Mouse (Mus musculus) midbrain, embryonic 16.5 days (tissue): ENCODE data around the gene Tspan8. TPM values are rescaled to one million over a fixed set of nuclear protein-coding genes. Genes with fewer than 3 reads are reported as not detected.

ENCODE experiments used
- ATAC-seq: fragments of 200-750 bp; cut with Nextera tagmentation; 2 replicates; pipeline ENCODE4 v1.8.0; 2017; ENCODE audit warnings: moderate TSS enrichment
- H3K27ac ChIP-seq: fragments of 300-500 bp; sonication (generic); 2 replicates; pipeline ENCODE4 v1.5.1; 2014; ENCODE audit warnings: mild to moderate bottlenecking, low read length, mixed read lengths
- H3K27me3 ChIP-seq: fragments of 300-500 bp; sonication (generic); 2 replicates; pipeline ENCODE4 v1.6.1; 2014; ENCODE audit warnings: low read depth, low read length, mixed read lengths; ENCODE audit not compliant: control insufficient read depth, insufficient read depth
- H3K36me3 ChIP-seq: fragments of 300-500 bp; sonication (generic); 2 replicates; pipeline ENCODE4 v1.6.1; 2014; ENCODE audit warnings: mild to moderate bottlenecking, low read length, moderate library complexity, mixed read lengths; ENCODE audit not compliant: control insufficient read depth, insufficient read depth
- H3K4me1 ChIP-seq: fragments of 300-500 bp; sonication (generic); 2 replicates; pipeline ENCODE4 v1.6.1; 2014; ENCODE audit warnings: mild to moderate bottlenecking, low read length, mixed read lengths; ENCODE audit not compliant: control insufficient read depth, insufficient read depth
- H3K4me2 ChIP-seq: fragments of 300-500 bp; sonication (generic); 2 replicates; pipeline ENCODE4 v1.6.1; 2014; ENCODE audit warnings: mild to moderate bottlenecking, low read length, mixed read lengths
- H3K4me3 ChIP-seq: fragments of 300-500 bp; sonication (generic); 2 replicates; pipeline ENCODE4 v1.5.1; 2014; ENCODE audit warnings: low read depth, mild to moderate bottlenecking, low read length, moderate library complexity, mixed read lengths
- H3K9ac ChIP-seq: fragments of 300-500 bp; sonication (generic); 2 replicates; pipeline ENCODE4 v1.6.1; 2014; ENCODE audit warnings: low read depth, low read length, mixed read lengths
- H3K9me3 ChIP-seq: fragments of 300-500 bp; sonication (generic); replicated peaks from 2 replicates; pipeline ENCODE4 v1.6.1; 2014; ENCODE audit warnings: mild to moderate bottlenecking, low read length, mixed read lengths; ENCODE audit not compliant: control insufficient read depth, poor library complexity, severe bottlenecking
- WGBS: fragments of 180-500 bp; shearing (Covaris S2); extraction: QIAGEN DNeasy Blood & Tissue Kit; methylation state at CpG from one replicate; pipeline ENCODE4 v1.1.7; 2014; 5-methylcytosine and 5-hydroxymethylcytosine counted together
- polyA plus RNA-seq: library from polyadenylated mRNA; unstranded; fragments of >200 nt; fragmentation: Nextera tagmentation; extraction: Ambion mirVana; gene quantifications from 2 replicates; pipeline ENCODE4 v1.2.1, GENCODE M21; 2015

Gene Tspan8
- polyA plus RNA-seq, 1 experiment from 2014 or later: 1.0 TPM

DNA sequence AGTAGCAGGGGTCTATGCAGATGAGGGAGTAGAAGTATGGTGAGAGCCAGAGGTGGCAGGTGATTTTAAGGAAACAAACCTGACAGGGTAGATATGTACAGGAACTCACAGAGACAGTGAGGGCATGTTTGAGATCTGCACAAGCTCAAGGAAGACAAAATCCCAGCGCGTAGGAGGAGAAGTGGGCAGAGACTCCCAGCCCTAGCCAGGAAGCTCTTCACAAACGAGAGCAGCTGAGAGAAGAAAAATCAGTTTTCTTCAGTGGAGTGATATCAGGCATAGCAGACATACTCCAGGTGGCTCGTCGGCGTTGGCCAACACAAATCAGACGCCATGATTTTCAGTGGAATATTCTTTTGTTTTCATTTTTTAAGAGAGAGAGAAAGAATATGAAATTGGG is 8.7 kb downstream of the Tspan8 start:
- no peak overlapping the region for H3K4me2 ChIP-seq
- no peak overlapping the region for H3K4me3 ChIP-seq
- ATAC-seq: no peak
- H3K9ac ChIP-seq: no peak overlapping the region
- no peaks in the 10 kb centered on the region for H3K36me3 ChIP-seq
- H3K27ac ChIP-seq: no peak overlapping the region
- H3K4me1 ChIP-seq: no peaks in the 10 kb centered on the region
- H3K27me3 ChIP-seq: no peaks in the 10 kb centered on the region
- 94% methylated on average over 7 of the region's 7 CpGs for WGBS
- H3K9me3 ChIP-seq: no peaks in the 10 kb centered on the region

DNA sequence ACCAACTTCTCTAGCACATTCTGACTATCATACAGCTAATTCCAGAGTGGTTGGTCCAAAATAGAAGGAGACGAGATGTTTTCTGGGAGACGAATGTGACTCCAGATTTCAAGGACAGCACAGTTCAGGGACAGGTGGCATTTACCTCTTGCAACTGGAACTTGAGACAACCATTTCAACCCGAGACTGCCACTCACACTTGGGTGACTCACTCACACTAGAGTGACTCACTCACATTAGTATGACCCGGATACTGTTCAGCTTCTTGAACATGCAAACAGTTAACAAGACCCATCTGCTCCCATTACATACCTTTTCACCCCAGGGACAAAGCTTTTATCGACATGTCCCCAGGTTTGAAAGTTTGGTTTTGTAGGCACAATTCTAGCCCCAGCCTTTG is 12.2 kb downstream of the Tspan8 start:
- ATAC-seq: no peak
- H3K4me3 ChIP-seq: no peak overlapping the region
- H3K9ac ChIP-seq: no peak overlapping the region
- no peak overlapping the region for H3K4me2 ChIP-seq
- H3K27ac ChIP-seq: no peak overlapping the region
- H3K36me3 ChIP-seq: no peaks in the 10 kb centered on the region
- no peaks in the 10 kb centered on the region for H3K9me3 ChIP-seq
- H3K27me3 ChIP-seq: no peaks in the 10 kb centered on the region
- WGBS: 92% methylated on average over 5 of the region's 5 CpGs
- no peaks in the 10 kb centered on the region for H3K4me1 ChIP-seq

DNA sequence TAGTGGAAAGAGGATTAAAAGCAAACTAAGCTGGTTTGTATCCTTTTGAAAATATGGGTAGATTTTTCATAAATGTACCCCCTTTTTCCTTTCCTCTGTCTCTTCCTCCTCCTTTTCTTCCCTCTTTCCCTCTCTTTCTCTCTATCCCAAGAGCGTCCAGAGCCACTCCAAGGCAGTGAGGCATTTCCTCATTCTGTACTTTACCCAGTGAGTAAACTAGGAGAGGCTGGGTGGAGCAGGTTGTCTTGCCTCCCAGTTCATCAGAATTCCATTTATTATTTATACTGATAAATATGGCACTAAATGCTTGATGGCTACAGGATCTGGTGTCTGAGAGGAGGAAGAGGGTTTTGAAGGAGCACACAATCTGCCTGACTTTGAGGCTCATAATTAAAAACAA is 13.1 kb downstream of the Tspan8 start:
- no peaks in the 10 kb centered on the region for H3K36me3 ChIP-seq
- H3K4me2 ChIP-seq: no peak overlapping the region
- 71% methylated on average over 1 of the region's 1 CpGs for WGBS
- H3K9me3 ChIP-seq: no peaks in the 10 kb centered on the region
- H3K27ac ChIP-seq: no peak overlapping the region
- H3K4me3 ChIP-seq: no peak overlapping the region
- no peak for ATAC-seq
- H3K9ac ChIP-seq: no peak overlapping the region
- H3K27me3 ChIP-seq: no peaks in the 10 kb centered on the region
- H3K4me1 ChIP-seq: no peaks in the 10 kb centered on the region

DNA sequence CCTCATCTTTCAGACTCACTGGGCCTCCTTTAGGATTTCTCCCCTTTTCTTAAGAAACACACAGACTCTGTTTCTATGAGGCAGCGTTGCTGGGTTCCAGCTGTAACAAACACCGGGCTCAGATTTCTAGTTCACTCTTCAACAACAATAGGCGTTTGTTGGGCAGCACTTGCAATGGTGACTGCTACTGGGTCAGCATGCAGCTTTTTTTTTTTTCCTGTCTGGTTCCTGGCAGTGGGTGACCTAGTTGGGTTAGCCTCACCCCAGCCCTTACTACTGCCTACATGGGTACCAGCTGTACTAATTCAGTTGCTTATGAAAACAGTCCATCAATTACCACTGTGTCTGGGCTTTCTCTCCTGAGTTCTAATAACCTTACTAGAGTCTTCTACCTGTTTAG is 14.1 kb downstream of the Tspan8 start:
- H3K9me3 ChIP-seq: no peaks in the 10 kb centered on the region
- no peaks in the 10 kb centered on the region for H3K36me3 ChIP-seq
- H3K4me3 ChIP-seq: no peak overlapping the region
- WGBS: 71% methylated on average over 3 of the region's 3 CpGs
- H3K4me1 ChIP-seq: no peaks in the 10 kb centered on the region
- no peak for ATAC-seq
- H3K4me2 ChIP-seq: no peak overlapping the region
- H3K27ac ChIP-seq: no peak overlapping the region
- H3K9ac ChIP-seq: no peak overlapping the region
- no peaks in the 10 kb centered on the region for H3K27me3 ChIP-seq

GRCm38 (mm10) chr10:115834017-115834416 is 17.4 kb downstream of the Tspan8 start:
- WGBS: 89% methylated on average over 6 of the region's 6 CpGs
- no peak overlapping the region for H3K27ac ChIP-seq
- no peaks in the 10 kb centered on the region for H3K4me1 ChIP-seq
- H3K4me3 ChIP-seq: no peak overlapping the region
- H3K9me3 ChIP-seq: no peaks in the 10 kb centered on the region
- H3K36me3 ChIP-seq: no peaks in the 10 kb centered on the region
- ATAC-seq: no peak
- H3K9ac ChIP-seq: no peak overlapping the region
- H3K4me2 ChIP-seq: no peak overlapping the region
- no peaks in the 10 kb centered on the region for H3K27me3 ChIP-seq

GRCm38 (mm10) chr10:115846930-115847329 is 30.3 kb downstream of the Tspan8 start:
- Histone ChIP-seq H3K4me2 (peak overlapping the region; percentile 29), H3K27ac (no peak overlapping the region), H3K9me3 (no peaks in the 10 kb centered on the region), H3K27me3 (no peaks in the 10 kb centered on the region), H3K9ac (no peak overlapping the region), H3K4me1 (peaks cover 5% of the 10 kb centered on the region; the same call in 1 of the 2 replicates), H3K36me3 (no peaks in the 10 kb centered on the region), H3K4me3 (no peak overlapping the region)
- ATAC-seq: no peak
- WGBS: 58% methylated on average over 18 of the region's 18 CpGs

- no peak for ATAC-seq
- Histone ChIP-seq H3K9me3 (no peaks in the 10 kb centered on the region), H3K36me3 (no peaks in the 10 kb centered on the region), H3K4me2 (no peak overlapping the region), H3K4me1 (peaks cover 5% of the 10 kb centered on the region; the same call in 1 of the 2 replicates), H3K4me3 (no peak overlapping the region), H3K27me3 (no peaks in the 10 kb centered on the region), H3K27ac (no peak overlapping the region), H3K9ac (no peak overlapping the region)
- WGBS: 88% methylated on average over 1 of the region's 1 CpGs
Measured at GRCm38 (mm10) chr10:115848511-115848910, 31.9 kb downstream of the Tspan8 start.

GRCm38 (mm10) chr10:115860210-115860880 is 43.7 kb downstream of the Tspan8 start:
- H3K4me1 ChIP-seq: no peaks in the 10 kb centered on the region
- H3K9ac ChIP-seq: no peak overlapping the region
- no peaks in the 10 kb centered on the region for H3K9me3 ChIP-seq
- H3K4me2 ChIP-seq: no peak overlapping the region
- H3K27ac ChIP-seq: no peak overlapping the region
- no peaks in the 10 kb centered on the region for H3K36me3 ChIP-seq
- 84% methylated on average over 12 of the region's 15 CpGs for WGBS
- H3K27me3 ChIP-seq: no peaks in the 10 kb centered on the region
- H3K4me3 ChIP-seq: no peak overlapping the region
- ATAC-seq: no peak

DNA sequence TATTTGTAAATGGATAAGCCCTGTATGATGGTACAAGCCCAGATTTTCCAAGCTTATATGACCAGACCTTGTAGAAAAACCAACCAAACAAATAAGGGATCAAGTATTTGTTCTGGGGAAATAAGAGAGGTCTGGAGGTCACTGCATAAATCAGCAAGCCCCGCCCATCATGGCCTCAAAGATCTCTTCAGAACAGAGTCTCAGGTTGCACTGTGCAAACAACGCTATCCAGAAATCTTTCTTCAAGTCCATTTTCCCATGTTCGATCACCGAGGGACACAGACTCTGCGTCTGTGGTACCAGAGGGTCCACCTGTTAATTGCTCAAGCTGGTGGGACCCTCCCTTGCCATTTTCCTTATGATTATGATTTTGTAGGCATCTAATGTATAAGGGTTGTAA is 45.3 kb downstream of the Tspan8 start:
- 88% methylated on average over 5 of the region's 5 CpGs for WGBS
- no peak for ATAC-seq

More for the DNA sequence above, 45.3 kb downstream of the Tspan8 start:
- no peak overlapping the region for H3K9ac ChIP-seq
- no peaks in the 10 kb centered on the region for H3K36me3 ChIP-seq
- H3K4me1 ChIP-seq: no peaks in the 10 kb centered on the region
- H3K4me2 ChIP-seq: no peak overlapping the region
- H3K9me3 ChIP-seq: no peaks in the 10 kb centered on the region
- H3K27me3 ChIP-seq: no peaks in the 10 kb centered on the region
- H3K27ac ChIP-seq: no peak overlapping the region
- no peak overlapping the region for H3K4me3 ChIP-seq
